Mouse (Mus musculus) small intestine, adult 2 months (tissue): ENCODE results near the gene Mettl16.

ENCODE experiments used
- CTCF ChIP-seq: fragments of 200-500 bp; IDR thresholded peaks from 2 replicates; pipeline ENCODE4 v1.5.1; 2012; ENCODE audit warnings: low read depth, mild to moderate bottlenecking, control low read depth, inconsistent platforms, low read length, moderate library complexity, mixed read lengths; ENCODE audit not compliant: insufficient replicate concordance, insufficient read length; ENCODE audit errors: extremely low read depth
- POLR2A ChIP-seq: fragments of 200-500 bp; IDR thresholded peaks from 2 replicates; pipeline ENCODE4 v1.6.1; 2012; ENCODE audit warnings: low read depth, mild to moderate bottlenecking, control low read depth, inconsistent platforms, low read length, moderate library complexity

DNA sequence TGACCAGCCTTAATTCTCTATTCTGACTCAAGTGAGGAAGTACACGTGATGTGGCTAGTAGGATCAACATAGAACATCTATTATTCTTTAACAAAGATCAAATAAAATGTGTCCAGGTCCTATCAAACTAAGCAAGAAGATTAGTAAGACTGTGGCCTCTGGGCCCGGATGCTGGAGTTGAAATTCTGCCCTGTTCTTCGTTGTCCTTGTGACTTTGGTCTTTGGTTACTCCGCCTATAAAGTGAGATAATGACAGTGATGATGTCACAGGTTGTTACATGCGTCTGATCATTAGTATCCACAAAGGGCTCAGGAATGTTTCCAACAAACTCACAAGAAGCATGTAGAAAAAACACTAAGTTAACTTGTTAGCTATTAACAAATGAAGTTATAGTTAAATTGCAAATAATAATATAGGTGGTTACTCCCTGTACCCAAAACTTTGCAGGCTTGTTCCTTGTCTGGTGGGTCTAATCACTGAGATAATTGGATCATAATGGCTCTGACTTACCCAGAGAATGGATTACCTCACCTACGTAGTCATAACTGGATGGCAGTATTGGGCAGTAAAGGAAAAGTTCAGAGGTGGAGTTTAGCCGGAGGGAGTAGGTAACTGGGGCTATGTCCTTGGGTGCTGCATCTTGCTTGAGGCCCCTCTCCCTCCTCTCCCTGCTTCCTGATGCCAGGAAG lies 19.8 kb upstream of the Mettl16 start:
- no peak for TF ChIP-seq POLR2A
- no peak for TF ChIP-seq CTCF
